Mouse (Mus musculus) MEL (cell line): ENCODE measurements around the gene Maml3.

Experiments
- CTCF ChIP-seq, 3 experiments: IDR thresholded peaks in 2 of 3; conservative IDR thresholded peaks in 1 of 3; 2 replicates each; pipeline ENCODE4 v1.5.1; 2011 to 2012; ENCODE audit warnings: low read length in 3 of 3, low read depth in 2 of 3, mild to moderate bottlenecking in 2 of 3, improper control_type of control experiment in 1 of 3, inconsistent platforms in 1 of 3, mixed read lengths in 1 of 3, moderate library complexity in 1 of 3; ENCODE audit not compliant: control insufficient read depth in 1 of 3, insufficient read depth in 1 of 3, poor library complexity in 1 of 3, severe bottlenecking in 1 of 3
- EP300 ChIP-seq, 2 experiments: IDR thresholded peaks; 2 replicates each; pipeline ENCODE4 v1.6.1; 2011; ENCODE audit warnings: improper control_type of control experiment in 2 of 2, low read length in 2 of 2, low read depth in 1 of 2, mild to moderate bottlenecking in 1 of 2
- GATA1 ChIP-seq: IDR thresholded peaks from 2 replicates; pipeline ENCODE4 v1.6.1; 2011; ENCODE audit warnings: low read depth, low read length, improper control_type of control experiment
- POLR2A ChIP-seq, 2 experiments: IDR thresholded peaks; 2 replicates each; pipeline ENCODE4 v1.6.1; 2011 to 2012; ENCODE audit warnings: low read length in 2 of 2, mild to moderate bottlenecking in 2 of 2, control low read depth in 1 of 2, improper control_type of control experiment in 1 of 2, low read depth in 1 of 2, moderate library complexity in 1 of 2; ENCODE audit not compliant: control insufficient read depth in 1 of 2, insufficient read depth in 1 of 2, poor library complexity in 1 of 2

DNA sequence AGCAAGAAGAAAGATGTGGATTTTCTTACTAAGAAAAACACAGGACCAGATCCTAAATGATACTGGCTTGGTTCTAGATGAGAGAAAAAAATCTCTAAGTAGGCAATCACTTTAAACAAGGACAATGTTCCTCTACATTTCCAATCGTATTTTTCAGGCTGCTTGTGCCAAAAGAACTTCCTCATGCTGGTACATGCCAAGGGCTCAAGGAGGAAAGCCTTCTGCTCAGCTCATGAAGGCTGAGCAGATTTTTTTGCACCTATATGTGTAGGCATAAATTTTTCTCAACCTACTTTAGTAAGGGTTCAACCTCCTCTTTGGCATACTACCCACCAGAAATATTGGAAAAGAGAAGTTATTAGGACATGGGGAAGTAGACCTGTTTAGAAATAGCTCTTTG is 384.9 kb downstream of the Maml3 start:
- TF ChIP-seq POLR2A (IDR thresholded peaks at IDR 0.05; ENCODE audit: control insufficient read depth in 1 of 2, insufficient read depth in 1 of 2, low read depth in 1 of 2, low read length in 2 of 2, poor library complexity in 1 of 2) (no peak), EP300 (IDR thresholded peaks at IDR 0.05; ENCODE audit: low read depth in 1 of 2, low read length in 2 of 2) (no peak), CTCF (IDR thresholded peaks at IDR 0.05 in 2 of 3, conservative IDR thresholded peaks at IDR 0.05 in 1 of 3; ENCODE audit: control insufficient read depth in 1 of 3, insufficient read depth in 1 of 3, low read depth in 2 of 3, low read length in 3 of 3, poor library complexity in 1 of 3, severe bottlenecking in 1 of 3) (no peak), GATA1 (no peak)
